Mouse (Mus musculus): ENCODE results near the gene Camsap3.

GRCm38 (mm10) chr8:3622119-3622518, 35.0 kb downstream of the Camsap3 start:
- TF ChIP-seq CTCF (IDR thresholded peaks at IDR 0.05; ENCODE audit: borderline replicate concordance, control insufficient read depth, extremely low read depth, insufficient read depth, low read length, poor library complexity) (no peak), POLR2A (IDR thresholded peaks at IDR 0.05; ENCODE audit: control insufficient read depth, extremely low read depth, insufficient read depth, low read length, poor library complexity) (no peak)

Measured in thymus, adult 2 months (tissue).